Mouse (Mus musculus) mesoderm, embryonic 11.5 days (tissue): ENCODE measurements around the gene 5730409E04Rik.

Source experiments
- DNase-seq: peaks from one replicate; pipeline ENCODE4 v3.0.0-alpha.2; 2012; ENCODE audit warnings: low read depth, low spot score

Gene 5730409E04Rik

DNA sequence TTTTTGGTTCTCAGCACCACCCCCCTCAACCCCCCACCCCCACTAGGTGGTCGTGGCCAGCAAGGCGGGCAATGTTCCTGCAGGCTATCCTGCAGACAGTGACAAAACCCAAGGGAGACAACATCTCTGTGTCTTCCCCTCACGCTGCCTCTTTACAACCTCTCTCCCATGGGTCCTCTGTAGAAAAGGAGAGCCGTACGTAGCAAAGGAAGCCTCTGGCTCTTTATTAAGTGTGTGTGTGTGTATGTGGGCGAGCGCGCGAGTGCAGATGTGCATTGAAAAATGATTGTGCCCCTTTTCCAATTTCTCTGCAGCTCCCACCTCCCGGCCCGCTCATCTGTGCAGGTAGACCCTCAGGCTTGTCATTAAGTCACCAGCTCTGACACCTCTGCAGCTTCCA, 26.7 kb downstream of the 5730409E04Rik start:
- no peak for DNase-seq

DNA sequence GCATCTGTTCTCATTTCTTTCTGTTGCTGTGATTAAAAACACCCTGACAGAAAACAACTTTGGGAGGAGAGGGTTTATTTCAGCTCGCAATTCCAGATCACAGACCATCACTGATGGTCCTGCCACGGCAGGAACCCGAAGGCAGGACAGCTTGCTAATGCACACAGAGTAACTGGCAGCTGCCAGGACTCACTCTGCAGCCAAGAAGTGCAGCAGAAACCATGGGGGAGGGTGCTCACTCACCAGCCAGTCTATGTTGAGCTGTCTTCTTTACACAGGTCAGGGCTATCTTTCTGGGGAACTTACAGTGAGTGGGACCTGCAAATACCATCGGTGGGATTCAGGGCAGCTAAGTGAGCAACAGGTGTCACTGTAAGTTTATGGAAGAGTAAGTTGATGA, 27.8 kb downstream of the 5730409E04Rik start:
- DNase-seq: no peak

DNA sequence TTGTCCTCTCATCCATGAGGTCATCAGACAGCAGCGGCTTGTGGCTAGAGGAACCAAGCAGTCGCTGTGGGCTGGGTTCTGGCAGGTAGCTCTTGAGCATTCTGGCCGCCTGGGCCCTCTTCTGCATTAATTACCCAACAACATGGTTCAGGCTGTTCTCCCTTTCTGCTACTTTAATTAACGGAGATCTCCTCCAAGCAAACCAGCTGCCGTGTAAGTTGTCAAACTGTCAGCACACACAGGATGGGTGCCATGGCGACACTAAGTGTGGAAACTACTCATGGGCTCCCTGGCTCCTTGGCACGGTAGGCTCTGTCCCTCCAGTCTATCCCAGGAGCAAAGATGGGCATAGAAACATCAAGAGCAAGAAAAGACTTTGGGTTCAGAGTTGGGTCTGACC, 29.7 kb downstream of the 5730409E04Rik start:
- DNase-seq: no peak

DNA sequence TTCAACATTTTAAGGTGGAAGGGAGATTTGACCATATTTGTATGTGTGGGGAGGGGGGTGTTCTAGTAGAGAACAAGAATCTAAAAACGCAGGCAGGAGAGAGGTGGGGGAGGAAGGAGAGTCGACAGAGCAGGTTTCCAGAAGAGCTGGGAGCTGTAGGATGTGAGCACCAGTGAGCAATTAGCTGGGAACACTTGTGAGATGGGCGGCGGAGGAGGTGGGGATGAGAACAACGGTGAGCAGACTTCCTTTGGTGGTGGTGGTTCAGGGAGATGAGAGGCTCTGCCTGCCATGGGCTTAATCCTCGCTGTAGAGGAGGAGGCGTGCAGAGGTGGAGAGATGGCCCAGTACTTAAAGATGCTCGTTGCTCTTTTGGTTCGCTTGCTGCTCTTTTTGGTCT, 32.3 kb downstream of the 5730409E04Rik start:
- no peak for DNase-seq

DNA sequence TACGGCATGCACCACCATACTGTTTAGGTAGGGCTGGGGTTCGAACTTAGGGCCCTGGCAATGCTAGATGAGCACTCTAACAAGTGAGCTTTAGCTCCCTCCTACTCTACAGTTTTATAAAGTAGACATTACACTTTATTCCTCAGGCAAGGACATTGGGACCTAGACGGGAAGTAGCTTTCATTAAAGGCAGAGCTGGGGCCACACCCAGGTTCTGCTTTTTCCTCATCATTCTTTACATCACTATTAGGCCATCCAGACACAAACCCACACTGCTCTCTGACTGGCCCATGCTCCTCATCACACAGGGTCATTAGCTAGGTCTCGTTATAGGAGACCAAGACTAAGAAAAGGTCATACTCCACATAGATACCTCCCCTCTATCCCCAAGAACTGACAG, 34.2 kb downstream of the 5730409E04Rik start:
- no peak for DNase-seq

DNA sequence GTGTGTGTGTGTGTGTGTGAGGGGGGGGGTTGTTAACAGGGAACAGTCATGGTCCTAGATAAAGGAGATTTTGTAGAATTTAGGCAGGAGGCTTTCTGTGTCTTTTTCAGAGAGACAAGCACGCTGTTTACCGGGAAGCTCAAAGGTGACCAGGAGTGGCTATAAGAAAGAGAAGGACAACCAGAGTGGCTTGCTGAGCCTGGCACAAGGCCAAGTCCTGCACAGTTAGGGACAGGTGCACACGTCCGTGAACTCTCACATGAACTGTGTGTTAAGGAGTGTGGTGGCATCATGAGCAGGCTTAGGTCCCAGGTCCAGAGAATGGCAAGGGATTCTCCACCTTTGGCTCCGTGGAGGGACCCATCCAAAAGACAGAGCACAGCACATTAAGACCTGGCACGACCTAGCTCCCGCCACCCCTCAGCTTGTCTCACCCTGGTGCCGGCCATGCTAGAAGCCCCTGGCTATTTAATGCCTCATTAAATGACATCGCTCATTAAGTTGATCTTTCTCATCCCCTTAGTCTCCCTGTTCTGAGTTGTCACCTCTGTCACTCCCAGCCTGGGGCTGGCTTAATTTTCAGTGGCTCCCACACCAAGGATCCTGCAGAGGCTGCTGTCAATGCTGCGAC, 34.8 kb downstream of the 5730409E04Rik start:
- DNase-seq: no peak

DNA sequence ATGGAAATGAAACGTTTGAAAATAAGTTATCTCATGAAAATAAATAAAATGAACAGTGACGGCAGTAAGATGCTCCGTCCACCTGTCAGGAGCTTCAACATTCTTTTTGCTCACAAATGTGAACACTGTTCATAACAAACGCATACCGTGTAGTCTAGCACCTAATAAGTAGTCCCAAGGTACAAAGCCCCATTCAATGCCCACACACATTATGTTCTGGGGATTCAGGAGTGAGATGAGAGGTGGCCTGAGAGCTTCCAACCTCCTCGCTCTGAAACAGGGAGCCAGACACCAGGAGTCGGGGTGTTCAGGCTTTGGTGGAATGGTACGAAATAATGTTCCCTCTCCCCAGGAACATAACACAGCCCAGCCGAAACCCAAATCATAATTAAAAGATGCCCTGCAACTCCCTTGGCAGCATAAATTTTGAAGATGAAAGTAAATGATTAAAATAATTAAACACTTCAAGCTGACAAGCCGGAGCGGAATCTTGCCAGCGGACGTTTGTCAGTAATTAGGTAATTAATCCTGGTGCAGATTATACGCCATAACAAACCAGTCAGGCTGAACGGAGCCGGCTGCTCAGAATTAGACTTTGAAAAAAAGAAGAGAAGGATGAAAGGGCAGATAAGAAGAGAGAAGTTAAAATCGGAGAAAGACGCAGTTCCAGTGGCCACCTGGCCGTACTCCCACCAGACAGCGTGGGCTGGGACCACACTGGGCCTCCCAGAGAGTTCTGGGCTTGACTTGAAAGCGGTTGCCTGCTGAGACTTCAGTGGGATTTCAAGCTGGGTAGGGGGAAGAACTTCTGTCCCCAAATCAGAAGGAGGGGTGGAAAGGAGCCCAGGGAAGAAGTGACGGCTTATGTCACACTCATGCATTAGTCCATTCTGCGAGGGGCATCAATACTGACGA, 38.6 kb downstream of the 5730409E04Rik start:
- DNase-seq: no peak

DNA sequence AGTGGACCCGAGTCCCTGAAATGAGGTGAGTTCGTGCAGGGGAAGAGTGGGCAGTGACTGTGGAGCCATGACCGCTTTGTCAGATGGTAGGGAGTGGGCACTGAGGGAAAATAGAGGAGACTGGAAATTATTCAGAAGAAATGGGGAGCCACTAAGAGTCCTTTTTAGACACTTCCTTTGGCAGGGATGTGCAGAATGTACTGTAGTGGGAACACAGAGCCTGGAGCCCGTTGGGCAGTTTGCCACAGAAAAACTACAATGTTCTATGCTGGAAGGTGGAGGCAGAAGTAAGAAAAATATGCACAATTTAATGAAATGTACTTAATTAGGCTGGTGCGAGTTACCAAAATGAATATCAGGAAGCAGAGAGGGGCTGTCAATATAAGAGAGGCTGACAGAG, 43.5 kb downstream of the 5730409E04Rik start:
- no peak for DNase-seq

DNA sequence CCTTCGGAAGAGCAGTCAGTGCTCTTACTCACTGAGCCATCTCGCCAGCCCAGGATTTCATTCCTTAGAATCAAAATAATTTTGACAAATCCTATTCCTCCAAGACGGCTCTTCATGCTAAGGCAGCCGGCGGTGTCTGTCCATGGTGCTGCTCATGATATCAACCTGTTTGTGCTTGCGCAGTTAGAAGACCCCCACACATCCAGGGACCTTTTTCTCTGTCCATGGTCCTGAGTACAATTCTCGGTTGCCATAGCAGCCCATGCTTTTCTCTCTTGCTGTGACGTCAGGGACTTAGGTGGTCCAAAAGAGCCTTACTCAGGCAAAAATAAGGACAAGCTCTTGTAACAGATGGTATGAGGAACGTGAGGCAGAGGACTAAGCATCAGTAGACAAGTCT, 45.7 kb downstream of the 5730409E04Rik start:
- DNase-seq: peak; percentile 91

DNA sequence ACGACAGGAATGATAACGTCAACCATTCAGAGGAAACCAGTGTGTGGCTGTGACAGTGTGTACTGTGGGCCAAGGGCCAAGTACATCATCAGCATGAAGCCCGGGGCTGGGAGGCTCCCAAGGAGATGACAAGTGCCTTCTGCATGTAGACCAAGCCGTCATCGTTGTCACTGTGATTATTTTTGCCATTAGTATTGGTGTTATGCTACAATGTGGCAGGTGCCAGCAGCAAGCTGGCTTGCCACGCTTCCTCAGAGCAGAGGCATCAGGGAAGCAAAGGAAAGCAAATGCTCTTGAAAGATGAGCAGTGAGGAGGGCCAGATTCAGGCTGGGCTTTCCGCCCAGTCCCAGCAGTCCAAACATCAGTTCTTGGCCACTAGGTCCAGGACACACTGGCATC, 51.6 kb downstream of the 5730409E04Rik start:
- DNase-seq: no peak
